Mouse (Mus musculus) CD4-positive, CD25-positive, alpha-beta regulatory T cell, adult 2 months (primary cell): Measurements from ENCODE around the gene Zfp513.
A peak's percentile ranks its signal among the peaks of the same experiment; 100 is the strongest.

Experiments used
- DNase-seq: peaks from one replicate; pipeline ENCODE4 v3.0.0-alpha.2; 2012; ENCODE audit warnings: low read depth, low spot score

The Zfp513 gene

GRCm38 (mm10) chr5:31200327-31200768 is 1.8 kb downstream of the Zfp513 start:
- peak; percentile 25 for DNase-seq

- peak; percentile 22 for DNase-seq
These were observed 2.2 kb downstream of the Zfp513 start for GRCm38 (mm10) chr5:31199893-31200292.

- no peak for DNase-seq
These were observed 2.7 kb downstream of the Zfp513 start for GRCm38 (mm10) chr5:31199321-31199892.

GRCm38 (mm10) chr5:31198616-31199320 is 3.3 kb downstream of the Zfp513 start:
- DNase-seq, result no peak

- DNase-seq, result no peak
These were observed 3.9 kb downstream of the Zfp513 start for GRCm38 (mm10) chr5:31198170-31198569.

GRCm38 (mm10) chr5:31197072-31197471 is 5.0 kb downstream of the Zfp513 start:
- DNase-seq, result no peak

GRCm38 (mm10) chr5:31196207-31196606 is 5.9 kb downstream of the Zfp513 start:
- no peak for DNase-seq

GRCm38 (mm10) chr5:31195671-31196070 is 6.4 kb downstream of the Zfp513 start:
- DNase-seq, result no peak

- no peak for DNase-seq
These were observed 7.3 kb downstream of the Zfp513 start for GRCm38 (mm10) chr5:31194486-31195485.

GRCm38 (mm10) chr5:31193631-31194281 is 8.3 kb downstream of the Zfp513 start:
- peak; percentile 21 for DNase-seq

- peak; percentile 99 for DNase-seq
These were observed 9.0 kb downstream of the Zfp513 start, which contains the start of the genes Snx17 and Eif2b4 for GRCm38 (mm10) chr5:31192939-31193630. Gene Snx17 (plus strand): TSS chr5:31193227. Gene Eif2b4 (minus strand): TSS chr5:31193430.

GRCm38 (mm10) chr5:31192045-31192938 is 9.8 kb downstream of the Zfp513 start:
- DNase-seq, result no peak

GRCm38 (mm10) chr5:31190201-31190600 is 11.9 kb downstream of the Zfp513 start:
- no peak for DNase-seq

GRCm38 (mm10) chr5:31188223-31188840 is 13.8 kb downstream of the Zfp513 start:
- peak; percentile 62 for DNase-seq

GRCm38 (mm10) chr5:31183678-31184077 is 18.4 kb downstream of the Zfp513 start:
- DNase-seq, result no peak

- DNase-seq, result no peak
These were observed 20.8 kb downstream of the Zfp513 start for GRCm38 (mm10) chr5:31181183-31181770.

- peak; percentile 98 for DNase-seq
These were observed 22.1 kb downstream of the Zfp513 start, which contains the start of the genes Gm29609 and Gtf3c2 for GRCm38 (mm10) chr5:31179766-31180630. Gene Gm29609 (minus strand): TSS chr5:31179911. Gene Gtf3c2 (minus strand): TSS chr5:31180144.

- no peak for DNase-seq
These were observed 22.8 kb downstream of the Zfp513 start for GRCm38 (mm10) chr5:31179301-31179765.
